Mouse (Mus musculus) midbrain, embryonic 11.5 days (tissue): Measurements from ENCODE around the gene Prkg2. TPM values are rescaled to one million over a fixed set of nuclear protein-coding genes. Genes with fewer than 3 reads are reported as not detected.

Experiments
- ATAC-seq: fragments of 200-750 bp; cut with Nextera tagmentation; 2 replicates; pipeline ENCODE4 v1.8.0; 2017; ENCODE audit warnings: moderate TSS enrichment, moderate library complexity; ENCODE audit not compliant: low FRiP score
- DNase-seq: peaks from one replicate; pipeline ENCODE4 v3.0.0; 2015; ENCODE audit warnings: low spot score; ENCODE audit errors: missing footprints
- H3K27ac ChIP-seq: fragments of 300-500 bp; sonication (generic); 2 replicates; pipeline ENCODE4 v1.5.1; 2014; ENCODE audit warnings: low read depth, low read length
- H3K27me3 ChIP-seq: fragments of 300-500 bp; sonication (generic); 2 replicates; pipeline ENCODE4 v1.6.1; 2014; ENCODE audit warnings: mild to moderate bottlenecking, low read length, moderate library complexity, mixed read lengths; ENCODE audit not compliant: control insufficient read depth, insufficient read depth
- H3K36me3 ChIP-seq: fragments of 300-500 bp; sonication (generic); 2 replicates; pipeline ENCODE4 v1.6.1; 2014; ENCODE audit warnings: mild to moderate bottlenecking, low read length, moderate library complexity, mixed read lengths; ENCODE audit not compliant: control insufficient read depth, insufficient read depth
- H3K4me1 ChIP-seq: fragments of 300-500 bp; sonication (generic); 2 replicates; pipeline ENCODE4 v1.6.1; 2014; ENCODE audit warnings: low read length; ENCODE audit not compliant: control insufficient read depth, insufficient read depth
- H3K4me2 ChIP-seq: fragments of 300-500 bp; sonication (generic); 2 replicates; pipeline ENCODE4 v1.6.1; 2014; ENCODE audit warnings: mild to moderate bottlenecking, moderate library complexity
- H3K4me3 ChIP-seq: fragments of 300-500 bp; sonication (generic); 2 replicates; pipeline ENCODE4 v1.5.1; 2014; ENCODE audit warnings: low read depth, low read length
- H3K9ac ChIP-seq: fragments of 300-500 bp; sonication (generic); 2 replicates; pipeline ENCODE4 v1.6.1; 2014; ENCODE audit warnings: low read length
- H3K9me3 ChIP-seq: fragments of 300-500 bp; sonication (generic); 2 replicates; pipeline ENCODE4 v1.6.1; 2016; ENCODE audit warnings: low read length; ENCODE audit not compliant: control insufficient read depth
- WGBS: fragments of 180-500 bp; shearing (Covaris S2); extraction: QIAGEN DNeasy Blood & Tissue Kit; methylation state at CpG from one replicate; pipeline ENCODE4 v1.1.7; 2014; 5-methylcytosine and 5-hydroxymethylcytosine counted together
- polyA plus RNA-seq: library from polyadenylated mRNA; unstranded; fragments of >200 nt; fragmentation: Nextera tagmentation; extraction: Ambion mirVana; gene quantifications from 2 replicates; pipeline ENCODE4 v1.2.1, GENCODE M21; 2014

Prkg2 gene
- polyA plus RNA-seq, result 2.0 and 2.3 TPM in 2 replicates

DNA sequence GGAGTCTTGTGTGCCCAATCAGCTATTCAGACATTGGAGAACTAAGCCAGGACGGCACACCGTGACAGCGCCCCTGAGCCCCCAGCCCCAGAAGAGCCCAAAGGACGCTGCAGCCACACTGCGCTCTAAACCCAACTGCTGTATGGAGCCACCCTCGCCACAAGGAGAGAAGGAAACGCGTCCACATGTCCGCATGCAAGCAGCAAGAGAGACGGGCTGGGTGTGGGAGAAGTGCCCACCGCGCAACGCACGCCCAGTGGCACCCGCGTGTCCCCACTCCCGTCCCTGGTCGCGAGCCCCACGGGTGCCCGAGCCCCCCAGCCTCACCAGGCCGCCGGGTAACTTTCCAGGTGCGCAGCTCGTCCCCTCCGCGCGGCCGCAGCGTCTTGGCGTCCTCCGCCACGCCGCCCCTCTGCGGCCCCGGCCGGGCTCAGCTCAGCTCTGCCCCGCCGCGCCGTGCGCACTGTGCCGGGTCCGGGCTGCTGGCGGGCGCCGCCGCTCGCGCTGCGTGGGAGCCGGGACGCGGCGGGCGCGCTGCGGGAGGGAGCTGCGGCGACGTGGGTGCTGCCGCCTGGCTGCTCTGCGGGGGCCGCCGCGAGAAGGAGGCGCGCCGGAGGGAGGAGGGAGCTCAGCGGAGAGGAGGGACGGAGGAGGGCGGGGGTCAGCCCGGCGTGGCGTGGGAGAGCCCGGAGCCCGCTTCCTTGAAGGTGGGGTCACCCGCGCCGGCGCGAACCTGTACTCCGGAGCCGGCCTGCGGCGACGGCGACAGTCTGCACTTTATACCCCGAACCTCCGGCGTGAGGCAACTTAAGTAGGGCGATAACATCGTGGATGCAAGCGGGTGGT is at the start of gene Prkg2:
Prkg2 (minus strand) TSS at position 756 of the 846 bp plus-strand sequence.
- H3K9me3 ChIP-seq, result no peaks in the 10 kb centered on the region
- H3K27ac ChIP-seq, result no peak within 1 kb of the TSS
- peak within 1 kb of the TSS; percentile 76 for H3K9ac ChIP-seq
- H3K4me3 ChIP-seq, result peak within 1 kb of the TSS; percentile 71
- WGBS, result under 1% methylated on average over 93 of the region's 94 CpGs
- peak within 1 kb of the TSS; percentile 98 for H3K4me2 ChIP-seq
- no peaks in the 10 kb centered on the region for H3K36me3 ChIP-seq
- no peaks in the 10 kb centered on the region for H3K4me1 ChIP-seq
- ATAC-seq (peak; percentile 88), DNase-seq (peak; percentile 94)
- peaks cover 10% of the 10 kb centered on the region; the same call in 1 of the 2 replicates for H3K27me3 ChIP-seq

DNA sequence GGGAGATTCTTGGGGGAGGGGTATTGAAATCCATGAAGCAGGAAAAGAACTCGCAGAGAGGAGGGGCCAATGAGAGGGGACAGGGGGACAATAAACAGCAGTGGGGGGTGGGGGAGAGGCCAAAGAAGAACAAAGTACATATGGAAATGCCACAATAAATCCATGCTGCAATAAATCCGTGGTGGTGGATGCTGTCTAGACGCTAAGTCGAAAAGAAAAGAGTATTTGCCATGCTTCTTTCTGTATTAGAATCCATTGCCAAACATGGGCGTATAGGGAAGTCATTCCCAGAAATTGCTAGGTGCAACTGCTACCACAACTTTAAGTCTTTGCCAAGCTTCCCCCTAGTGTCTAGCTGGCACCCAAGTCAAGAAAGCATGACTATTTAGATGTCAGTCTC is 46.8 kb upstream of the Prkg2 start:
- ATAC-seq (peak; percentile 62), DNase-seq (no peak)
- H3K36me3 ChIP-seq, result no peaks in the 10 kb centered on the region
- H3K4me2 ChIP-seq, result no peak overlapping the region
- H3K27ac ChIP-seq, result no peak overlapping the region
- no peaks in the 10 kb centered on the region for H3K9me3 ChIP-seq
- 14% methylated on average over 5 of the region's 5 CpGs for WGBS
- H3K4me1 ChIP-seq, result no peaks in the 10 kb centered on the region
- H3K9ac ChIP-seq, result no peak overlapping the region
- H3K27me3 ChIP-seq, result no peaks in the 10 kb centered on the region
- no peak overlapping the region for H3K4me3 ChIP-seq

DNA sequence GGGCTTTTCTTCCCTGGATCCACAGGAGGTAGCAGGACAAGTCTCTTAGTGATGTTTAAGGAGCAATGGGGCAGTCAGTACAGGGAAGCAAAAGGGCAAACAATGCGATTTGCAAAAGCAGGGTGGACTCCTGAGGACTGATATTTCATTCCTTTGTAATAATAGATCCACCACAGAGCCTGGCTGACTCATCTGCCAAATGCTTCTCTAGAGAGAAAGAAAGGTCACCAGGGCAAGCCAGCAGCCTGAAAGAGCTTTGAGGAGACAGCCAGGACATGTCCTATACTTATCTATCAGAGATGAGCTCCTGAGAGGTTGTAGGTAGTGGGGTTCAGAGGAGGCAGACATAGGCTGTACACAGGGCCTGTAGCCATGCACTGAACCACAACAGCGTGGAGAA is 41.2 kb upstream of the Prkg2 start:
- H3K27me3 ChIP-seq, result no peaks in the 10 kb centered on the region
- no peak for ATAC-seq
- no peaks in the 10 kb centered on the region for H3K36me3 ChIP-seq
- no peak overlapping the region for H3K4me3 ChIP-seq
- 56% methylated on average over 2 of the region's 2 CpGs for WGBS
- no peaks in the 10 kb centered on the region; the same call in 1 of the 2 replicates for H3K4me1 ChIP-seq
- DNase-seq, result no peak
- H3K4me2 ChIP-seq, result no peak overlapping the region
- no peak overlapping the region for H3K27ac ChIP-seq
- H3K9me3 ChIP-seq, result no peaks in the 10 kb centered on the region
- H3K9ac ChIP-seq, result no peak overlapping the region

DNA sequence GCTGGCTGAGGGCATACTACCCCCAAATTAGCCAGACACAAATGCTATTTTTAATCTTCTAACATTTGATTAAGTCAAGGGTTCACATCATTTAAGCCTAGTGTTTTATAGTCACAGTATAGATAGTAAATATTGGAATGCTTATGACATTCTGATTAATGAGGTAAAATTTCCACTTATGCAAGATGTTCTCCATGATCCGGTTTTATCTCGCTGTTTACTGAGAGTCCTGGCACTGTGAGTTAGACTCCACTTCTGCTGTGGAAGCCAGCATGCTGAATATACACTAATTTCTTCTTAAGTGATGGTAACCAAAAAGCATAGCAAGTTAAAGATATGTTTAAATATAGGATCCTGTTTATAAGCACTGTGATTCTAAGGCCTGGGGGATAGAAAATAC is 31.2 kb upstream of the Prkg2 start:
- Histone ChIP-seq H3K27ac (no peak overlapping the region), H3K36me3 (no peaks in the 10 kb centered on the region), H3K9me3 (no peaks in the 10 kb centered on the region), H3K27me3 (no peaks in the 10 kb centered on the region), H3K4me1 (no peaks in the 10 kb centered on the region), H3K9ac (no peak overlapping the region), H3K4me3 (no peak overlapping the region), H3K4me2 (no peak overlapping the region)
- DNase-seq (no peak), ATAC-seq (no peak)
- 98% methylated on average over 2 of the region's 2 CpGs for WGBS

DNA sequence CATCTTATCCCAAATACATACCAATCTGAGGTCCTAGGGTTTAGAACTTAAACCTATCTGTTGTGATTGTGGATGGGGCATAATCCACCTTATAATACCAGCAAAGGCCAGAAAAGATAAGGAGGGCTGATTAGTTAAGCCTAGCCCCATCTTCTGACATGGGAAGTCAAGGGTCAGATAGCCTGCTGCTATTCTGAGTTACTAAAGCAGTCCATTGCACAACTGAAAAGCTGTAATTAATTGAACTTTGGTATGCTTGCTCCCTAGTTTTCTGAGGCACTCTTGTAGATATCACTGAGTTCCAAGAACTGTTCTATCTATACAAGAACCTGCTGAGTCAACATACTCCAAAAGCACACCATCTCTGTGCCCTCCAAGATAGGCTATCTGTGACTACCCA is 25.4 kb upstream of the Prkg2 start:
- Histone ChIP-seq H3K36me3 (no peaks in the 10 kb centered on the region), H3K4me1 (no peaks in the 10 kb centered on the region), H3K4me3 (no peak overlapping the region), H3K27me3 (no peaks in the 10 kb centered on the region), H3K4me2 (no peak overlapping the region), H3K9me3 (no peaks in the 10 kb centered on the region), H3K27ac (no peak overlapping the region), H3K9ac (no peak overlapping the region)
- ATAC-seq (no peak), DNase-seq (no peak)

DNA sequence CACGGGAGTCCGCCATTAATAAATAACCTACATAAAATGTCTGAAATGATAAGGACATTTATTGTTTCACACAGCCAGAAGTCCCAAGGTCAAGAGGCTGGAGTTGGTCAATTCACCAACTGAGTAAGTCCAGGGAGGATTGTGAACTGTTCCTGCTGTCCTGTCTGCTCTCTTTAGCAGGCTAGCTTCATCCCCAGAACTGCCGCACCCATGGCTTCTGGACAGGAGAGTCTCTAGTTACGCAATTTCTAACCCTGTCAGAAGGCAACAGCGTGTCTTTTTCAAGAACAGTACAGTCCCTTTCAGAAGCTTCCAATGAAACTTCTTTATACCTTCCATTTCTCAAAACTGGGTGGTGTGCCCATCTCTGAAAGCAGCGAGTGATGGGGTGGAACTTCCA is 1.9 kb upstream of the Prkg2 start:
- H3K36me3 ChIP-seq, result no peaks in the 10 kb centered on the region
- H3K4me3 ChIP-seq, result no peak overlapping the region
- WGBS, result 96% methylated on average over 6 of the region's 6 CpGs
- H3K27me3 ChIP-seq, result peaks cover 10% of the 10 kb centered on the region; the same call in 1 of the 2 replicates
- no peak overlapping the region for H3K9ac ChIP-seq
- no peaks in the 10 kb centered on the region for H3K4me1 ChIP-seq
- DNase-seq, result no peak
- no peak overlapping the region for H3K4me2 ChIP-seq
- H3K27ac ChIP-seq, result no peak overlapping the region
- ATAC-seq, result no peak
- H3K9me3 ChIP-seq, result no peaks in the 10 kb centered on the region

DNA sequence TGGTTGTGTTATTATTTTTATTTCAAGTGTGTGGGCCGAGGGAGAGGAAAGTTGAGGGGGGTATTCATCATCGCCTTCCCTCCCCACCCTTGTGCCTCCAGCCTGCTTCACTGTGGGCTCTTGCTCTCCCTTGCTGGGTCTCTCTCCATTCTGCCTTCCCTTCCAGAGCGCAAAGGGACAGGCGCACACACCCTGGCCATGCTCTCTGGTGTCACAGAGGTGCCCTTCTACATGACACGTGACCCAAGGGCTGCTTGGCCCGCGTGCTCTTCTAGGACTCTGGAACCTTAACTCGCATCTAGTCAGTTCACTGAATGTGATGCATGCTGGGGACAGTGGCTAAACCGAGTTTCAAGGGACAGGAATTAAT is 276 bp upstream of the Prkg2 start:
- H3K4me2 ChIP-seq, result peak overlapping the region; percentile 98
- peaks cover 10% of the 10 kb centered on the region; the same call in 1 of the 2 replicates for H3K27me3 ChIP-seq
- H3K9ac ChIP-seq, result peak overlapping the region; percentile 76
- 5% methylated on average over 9 of the region's 9 CpGs for WGBS
- DNase-seq (no peak), ATAC-seq (peak; percentile 54)
- peak overlapping the region; percentile 71 for H3K4me3 ChIP-seq
- H3K9me3 ChIP-seq, result no peaks in the 10 kb centered on the region
- H3K27ac ChIP-seq, result no peak overlapping the region
- no peaks in the 10 kb centered on the region for H3K36me3 ChIP-seq
- H3K4me1 ChIP-seq, result no peaks in the 10 kb centered on the region

DNA sequence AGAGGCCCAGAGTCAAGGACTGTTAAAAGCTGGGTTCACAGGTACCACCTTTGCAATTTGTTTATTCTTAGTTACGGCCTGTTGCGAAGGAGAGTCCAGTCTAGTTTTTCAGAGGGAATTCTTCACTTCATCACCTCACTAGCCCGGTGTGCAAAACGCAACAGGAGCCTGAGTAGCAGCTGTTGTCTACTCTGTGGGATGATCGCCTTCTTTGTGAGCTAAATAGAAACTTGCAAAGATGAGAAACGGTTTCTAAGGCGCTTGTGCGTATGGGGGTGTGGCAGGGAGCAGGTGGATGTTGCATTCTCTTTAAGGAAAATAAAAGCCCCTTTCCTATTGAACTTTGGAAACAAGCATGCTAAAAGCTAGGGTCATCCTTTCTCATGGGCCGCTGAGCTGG is 1.2 kb downstream of the Prkg2 start:
- Histone ChIP-seq H3K9me3 (peaks cover 2% of the 10 kb centered on the region; the same call in 1 of the 2 replicates), H3K4me3 (no peak overlapping the region), H3K36me3 (no peaks in the 10 kb centered on the region), H3K9ac (no peak overlapping the region), H3K27me3 (peaks cover 10% of the 10 kb centered on the region; the same call in 1 of the 2 replicates), H3K27ac (no peak overlapping the region), H3K4me1 (no peaks in the 10 kb centered on the region), H3K4me2 (peak overlapping the region; percentile 98)
- no peak for ATAC-seq
- WGBS, result 41% methylated on average over 9 of the region's 9 CpGs
- DNase-seq, result no peak

DNA sequence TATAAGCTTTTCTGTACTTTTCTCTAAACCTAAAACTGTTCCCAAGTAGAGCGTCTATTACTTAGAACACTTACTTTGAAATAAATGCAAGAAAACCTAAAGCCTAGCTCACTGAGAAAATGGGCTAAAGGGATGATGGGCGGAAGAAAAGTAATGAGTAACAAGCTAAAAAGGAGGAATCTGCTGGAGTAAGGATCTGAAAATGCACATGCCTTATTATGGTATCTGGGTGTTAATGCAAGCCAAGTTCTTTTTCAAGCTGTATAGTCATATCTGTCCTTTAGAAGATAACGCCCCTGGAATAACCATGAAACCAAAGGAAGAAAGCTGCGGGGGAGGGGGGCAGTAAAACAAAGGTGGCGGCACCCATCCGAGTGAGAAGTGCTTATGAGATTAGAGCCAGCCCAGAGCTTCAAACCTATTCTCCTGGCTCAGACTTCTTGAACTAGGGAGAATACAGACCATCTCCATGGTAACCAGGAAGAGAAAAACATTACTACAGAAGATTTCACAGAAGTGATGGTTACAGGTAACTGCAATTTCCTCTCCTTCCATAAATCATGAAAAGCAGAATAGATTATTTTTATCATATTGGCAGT is 5.5 kb downstream of the Prkg2 start:
- ATAC-seq (no peak), DNase-seq (no peak)
- no peak overlapping the region for H3K9ac ChIP-seq
- H3K36me3 ChIP-seq, result no peaks in the 10 kb centered on the region
- no peaks in the 10 kb centered on the region for H3K4me1 ChIP-seq
- H3K4me2 ChIP-seq, result no peak overlapping the region
- no peak overlapping the region for H3K4me3 ChIP-seq
- H3K27me3 ChIP-seq, result 0 out of 2 replicates have a peak, but pooled peaks cover 5% of the 10 kb centered on the region
- no peak overlapping the region for H3K27ac ChIP-seq
- H3K9me3 ChIP-seq, result peaks cover 2% of the 10 kb centered on the region; the same call in 1 of the 2 replicates
- 38% methylated on average over 6 of the region's 6 CpGs for WGBS
